Mouse (Mus musculus): ENCODE measurements around the gene Gm49384.

DNA sequence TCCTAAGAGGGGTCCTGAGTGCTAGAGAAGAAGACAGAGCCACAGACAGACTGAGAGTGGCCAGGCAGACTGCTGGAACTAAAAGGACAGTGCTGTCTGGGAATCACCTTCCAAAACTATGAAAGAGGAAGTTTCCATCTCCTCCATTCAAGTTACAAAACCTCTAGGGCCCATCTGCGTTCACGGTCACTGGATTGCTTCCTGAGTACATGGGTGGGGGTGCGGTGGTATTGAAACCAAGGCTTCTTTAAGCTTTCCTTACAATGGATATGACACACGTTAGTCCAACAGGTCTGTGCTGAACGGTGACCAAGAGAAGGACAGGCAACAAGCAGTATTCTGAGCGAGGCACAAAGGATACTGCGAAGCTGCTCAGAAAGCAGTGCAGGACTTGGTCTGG lies 10.3 kb upstream of the Gm49384 start:
- TF ChIP-seq CTCF (IDR thresholded peaks at IDR 0.05; ENCODE audit: extremely low read depth, insufficient read depth, insufficient read length, insufficient replicate concordance), result no peak
- no peak for TF ChIP-seq POLR2A (IDR thresholded peaks at IDR 0.05; ENCODE audit: low read depth, low read length)

Measured in spleen, adult 2 months (tissue).